Mouse (Mus musculus) gonadal fat pad, adult 2 months (tissue): ENCODE measurements at regions not wholly inside any gene's neighbourhood (a gene's known extent, or its start where the extent isn't known, plus 50 kb on each side); places are given as distances from the start of the nearest gene placed in this dataset.

Experiments used
- DNase-seq: peaks from one replicate; pipeline ENCODE4 v3.0.0-alpha.2; 2012; ENCODE audit warnings: low read depth

GRCm38 (mm10) chr8:90635766-90636492, 181.3 kb downstream of the Gm19935 start:
- DNase-seq, result no peak

- no peak for DNase-seq
These were observed 186.4 kb downstream of the Gm19935 start for GRCm38 (mm10) chr8:90630796-90631195.

GRCm38 (mm10) chr8:90608410-90608809, 208.8 kb downstream of the Gm19935 start:
- no peak for DNase-seq

GRCm38 (mm10) chr8:90600946-90601695, 216.1 kb downstream of the Gm19935 start:
- DNase-seq, result no peak

GRCm38 (mm10) chr8:90597376-90597775, 219.8 kb downstream of the Gm19935 start:
- no peak for DNase-seq

- peak; percentile 52 for DNase-seq
These were observed 231.3 kb upstream of the Tox3 start for GRCm38 (mm10) chr8:90579426-90579825.

GRCm38 (mm10) chr8:90576976-90577375, 228.8 kb upstream of the Tox3 start:
- DNase-seq, result no peak

- DNase-seq, result no peak
These were observed 226.5 kb upstream of the Tox3 start for GRCm38 (mm10) chr8:90574676-90575075.

GRCm38 (mm10) chr8:90556079-90556427, 207.9 kb upstream of the Tox3 start:
- no peak for DNase-seq

- DNase-seq, result no peak
These were observed 207.4 kb upstream of the Tox3 start for GRCm38 (mm10) chr8:90555415-90556078.

GRCm38 (mm10) chr8:90547276-90547675, 199.1 kb upstream of the Tox3 start:
- DNase-seq, result no peak

GRCm38 (mm10) chr8:90542619-90543018, 194.5 kb upstream of the Tox3 start:
- DNase-seq, result no peak

- no peak for DNase-seq
These were observed 188.1 kb upstream of the Tox3 start for GRCm38 (mm10) chr8:90536196-90536640.

- no peak for DNase-seq
These were observed 187.5 kb upstream of the Tox3 start for GRCm38 (mm10) chr8:90535515-90536156.

- DNase-seq, result no peak
These were observed 173.2 kb upstream of the Tox3 start for GRCm38 (mm10) chr8:90521393-90521792.

GRCm38 (mm10) chr8:90520186-90520585, 172.0 kb upstream of the Tox3 start:
- no peak for DNase-seq

- DNase-seq, result no peak
These were observed 171.4 kb upstream of the Tox3 start for GRCm38 (mm10) chr8:90519567-90519966.

GRCm38 (mm10) chr8:90514191-90514590, 166.0 kb upstream of the Tox3 start:
- no peak for DNase-seq

GRCm38 (mm10) chr8:90513601-90514000, 165.5 kb upstream of the Tox3 start:
- no peak for DNase-seq

GRCm38 (mm10) chr8:90513102-90513501, 165.0 kb upstream of the Tox3 start:
- no peak for DNase-seq

GRCm38 (mm10) chr8:90512594-90512993, 164.5 kb upstream of the Tox3 start:
- DNase-seq, result no peak

GRCm38 (mm10) chr8:90504521-90504920, 156.4 kb upstream of the Tox3 start:
- DNase-seq, result no peak
